Mouse (Mus musculus): ENCODE results near the gene Kpna4. TPM values are rescaled to one million over a fixed set of nuclear protein-coding genes. Genes with fewer than 3 reads are reported as not detected.

Gene Kpna4
- polyA plus RNA-seq, 1 experiment from 2014 or later: 46.0 TPM

DNA sequence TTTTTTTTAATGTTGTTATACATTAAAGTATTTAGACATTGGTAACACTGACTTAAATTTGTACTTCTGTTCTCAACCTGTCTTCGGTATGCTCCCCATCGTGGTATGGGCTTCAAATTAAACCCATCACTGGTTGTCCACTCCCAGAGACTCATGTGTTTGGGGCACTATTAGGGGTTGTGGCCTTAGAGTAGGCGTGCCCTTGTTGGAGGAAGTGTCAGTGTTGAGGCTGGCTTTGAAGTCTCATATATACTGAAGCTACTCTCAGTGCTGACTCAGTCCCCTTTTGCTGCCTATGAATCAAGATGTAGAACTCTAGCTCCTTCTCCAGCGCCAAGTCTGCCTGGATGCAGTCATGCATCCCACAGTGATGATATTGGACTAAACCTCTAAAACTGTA, 66.2 kb downstream of the Kpna4 start:
- no peak overlapping the region for H3K4me3 ChIP-seq (ENCODE audit: low read depth, low read length)
- DNase-seq (ENCODE audit: low spot score) (no peak), ATAC-seq (ENCODE audit: insufficient read depth, low FRiP score, low TSS enrichment) (no peak)
- H3K27me3 ChIP-seq (ENCODE audit: control insufficient read depth, insufficient read depth, low read length): no peaks in the 10 kb centered on the region
- no peaks in the 10 kb centered on the region for H3K9me3 ChIP-seq (ENCODE audit: control insufficient read depth, low read length)
- no peak overlapping the region for H3K4me2 ChIP-seq (ENCODE audit: low read depth)
- no peaks in the 10 kb centered on the region for H3K4me1 ChIP-seq (ENCODE audit: control insufficient read depth, insufficient read depth, low read length)
- no peak overlapping the region for H3K9ac ChIP-seq (ENCODE audit: low read length)
- 95% methylated on average over 4 of the region's 4 CpGs for WGBS
- no peaks in the 10 kb centered on the region for H3K36me3 ChIP-seq (ENCODE audit: control insufficient read depth, insufficient read depth, low read length)
- H3K27ac ChIP-seq (ENCODE audit: low read depth, low read length): no peak overlapping the region

DNA sequence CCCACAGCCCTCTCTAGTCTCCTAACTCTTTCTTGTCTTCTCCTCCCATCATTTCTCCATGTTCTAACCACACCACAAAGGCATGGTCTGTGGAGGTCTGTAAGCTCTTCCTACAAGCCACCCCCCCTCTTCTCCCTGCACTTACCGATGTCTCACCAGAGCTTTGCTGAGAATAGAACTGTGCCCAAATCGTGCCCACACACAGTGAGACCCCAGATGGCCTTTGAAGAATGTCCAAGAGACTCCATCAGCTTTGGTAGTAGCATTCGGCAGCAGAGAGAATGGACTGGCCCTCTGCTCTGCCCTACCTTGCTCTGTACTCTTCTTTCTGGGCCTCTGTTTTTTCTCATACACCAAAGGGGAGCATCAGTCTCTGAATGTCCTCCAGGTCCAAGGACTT, 71.0 kb downstream of the Kpna4 start:
- H3K27ac ChIP-seq (ENCODE audit: low read depth, low read length): no peak overlapping the region
- no peaks in the 10 kb centered on the region for H3K27me3 ChIP-seq (ENCODE audit: control insufficient read depth, insufficient read depth, low read length)
- no peak overlapping the region for H3K4me3 ChIP-seq (ENCODE audit: low read depth, low read length)
- H3K9ac ChIP-seq (ENCODE audit: low read length): no peak overlapping the region
- H3K9me3 ChIP-seq (ENCODE audit: control insufficient read depth, low read length): no peaks in the 10 kb centered on the region
- 86% methylated on average over 3 of the region's 3 CpGs for WGBS
- no peaks in the 10 kb centered on the region for H3K36me3 ChIP-seq (ENCODE audit: control insufficient read depth, insufficient read depth, low read length)
- DNase-seq (ENCODE audit: low spot score) (no peak), ATAC-seq (ENCODE audit: insufficient read depth, low FRiP score, low TSS enrichment) (no peak)
- H3K4me2 ChIP-seq (ENCODE audit: low read depth): no peak overlapping the region
- H3K4me1 ChIP-seq (ENCODE audit: control insufficient read depth, insufficient read depth, low read length): no peaks in the 10 kb centered on the region

DNA sequence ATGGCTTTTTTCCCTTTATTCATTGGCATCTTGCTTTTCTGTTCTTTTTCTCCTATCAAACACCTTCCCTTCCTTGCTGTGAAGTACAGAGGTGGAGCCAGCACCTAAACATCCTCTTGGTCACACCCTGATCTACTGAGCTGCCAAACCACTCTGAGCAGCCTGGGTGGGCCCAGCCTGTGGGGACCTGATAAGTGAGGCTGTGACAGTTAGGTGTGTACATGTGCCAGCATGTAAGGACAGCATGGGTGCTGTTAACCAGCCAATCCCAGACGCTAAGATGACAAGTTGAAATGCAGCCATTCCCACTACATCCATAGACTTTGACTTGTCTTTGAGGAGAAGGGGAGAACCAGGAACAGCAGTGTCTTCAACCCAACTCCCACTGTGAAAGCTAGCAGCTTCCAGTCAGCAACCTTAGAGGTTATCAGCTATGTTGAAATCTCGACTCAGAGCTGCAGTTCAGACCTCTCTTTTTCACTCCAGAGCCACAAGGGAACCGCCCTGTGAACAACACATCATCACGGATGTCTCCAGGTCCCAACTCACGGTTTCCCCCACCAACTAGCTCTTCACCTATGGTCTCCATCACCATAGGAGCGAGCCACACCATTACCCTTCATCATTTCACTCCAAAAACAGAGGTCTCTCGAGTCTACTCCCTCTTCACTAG, 72.0 kb downstream of the Kpna4 start:
- H3K4me3 ChIP-seq (ENCODE audit: low read depth, low read length): no peak overlapping the region
- H3K27me3 ChIP-seq (ENCODE audit: control insufficient read depth, insufficient read depth, low read length): no peaks in the 10 kb centered on the region
- H3K27ac ChIP-seq (ENCODE audit: low read depth, low read length): no peak overlapping the region
- no peak for DNase-seq (ENCODE audit: low spot score)
- no peaks in the 10 kb centered on the region for H3K4me1 ChIP-seq (ENCODE audit: control insufficient read depth, insufficient read depth, low read length)
- H3K9ac ChIP-seq (ENCODE audit: low read length): no peak overlapping the region
- H3K36me3 ChIP-seq (ENCODE audit: control insufficient read depth, insufficient read depth, low read length): no peaks in the 10 kb centered on the region
- ATAC-seq (ENCODE audit: insufficient read depth, low FRiP score, low TSS enrichment): no peak
- H3K4me2 ChIP-seq (ENCODE audit: low read depth): no peak overlapping the region
- 85% methylated on average over 7 of the region's 7 CpGs for WGBS
- H3K9me3 ChIP-seq (ENCODE audit: control insufficient read depth, low read length): no peaks in the 10 kb centered on the region

DNA sequence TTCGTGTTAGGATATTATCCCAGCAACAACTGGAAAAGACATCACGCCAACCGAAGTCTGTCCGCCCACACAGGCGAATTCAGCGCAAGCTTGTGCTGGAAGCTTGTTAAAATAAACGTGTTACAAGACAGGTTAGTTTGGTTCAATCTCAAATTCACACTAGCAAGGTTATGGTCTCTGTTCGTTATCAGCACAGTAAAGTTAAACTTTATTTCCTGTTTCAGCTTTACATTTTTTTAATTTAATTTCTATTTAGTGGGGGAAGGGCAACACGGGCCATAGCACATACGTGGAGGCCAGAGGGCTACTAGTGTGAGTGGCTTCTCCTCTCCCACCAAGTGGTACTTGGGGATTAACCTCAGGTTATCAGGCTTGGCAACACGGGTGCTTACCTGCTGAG, 75.0 kb downstream of the Kpna4 start:
- H3K27ac ChIP-seq (ENCODE audit: low read depth, low read length): no peak overlapping the region

DNA sequence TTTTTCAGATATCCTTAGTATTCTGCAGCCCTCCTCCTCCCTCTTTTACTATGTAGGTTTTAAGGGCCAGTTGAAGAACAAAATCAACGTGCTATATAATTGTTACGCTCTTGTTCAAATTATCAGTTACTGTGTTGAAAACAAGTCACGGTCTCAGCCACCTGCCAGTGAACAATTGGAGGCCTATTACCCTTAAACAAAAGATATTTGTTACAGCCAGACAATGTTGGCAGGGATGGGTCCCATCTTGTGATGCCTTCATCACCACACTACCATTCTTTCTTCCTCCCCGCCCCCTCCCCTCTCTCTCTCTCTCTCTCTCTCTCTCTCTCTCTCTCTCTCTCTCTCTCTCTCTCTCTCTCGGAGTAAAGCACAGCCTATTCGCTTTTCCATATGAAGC, 77.9 kb downstream of the Kpna4 start:
- H3K36me3 ChIP-seq (ENCODE audit: control insufficient read depth, insufficient read depth, low read length): no peaks in the 10 kb centered on the region
- DNase-seq (ENCODE audit: low spot score) (no peak), ATAC-seq (ENCODE audit: insufficient read depth, low FRiP score, low TSS enrichment) (no peak)
- H3K4me3 ChIP-seq (ENCODE audit: low read depth, low read length): no peak overlapping the region
- no peaks in the 10 kb centered on the region for H3K27me3 ChIP-seq (ENCODE audit: control insufficient read depth, insufficient read depth, low read length)
- 66% methylated on average over 6 of the region's 6 CpGs for WGBS
- no peaks in the 10 kb centered on the region; the same call in 1 of the 2 replicates for H3K4me1 ChIP-seq (ENCODE audit: control insufficient read depth, insufficient read depth, low read length)
- no peak overlapping the region for H3K27ac ChIP-seq (ENCODE audit: low read depth, low read length)
- no peak overlapping the region for H3K4me2 ChIP-seq (ENCODE audit: low read depth)
- no peak overlapping the region for H3K9ac ChIP-seq (ENCODE audit: low read length)
- H3K9me3 ChIP-seq (ENCODE audit: control insufficient read depth, low read length): no peaks in the 10 kb centered on the region

More for the DNA sequence above, 75.0 kb downstream of the Kpna4 start:
- no peaks in the 10 kb centered on the region for H3K27me3 ChIP-seq (ENCODE audit: control insufficient read depth, insufficient read depth, low read length)
- DNase-seq (ENCODE audit: low spot score) (no peak), ATAC-seq (ENCODE audit: insufficient read depth, low FRiP score, low TSS enrichment) (no peak)
- no peaks in the 10 kb centered on the region for H3K9me3 ChIP-seq (ENCODE audit: control insufficient read depth, low read length)
- no peak overlapping the region for H3K4me3 ChIP-seq (ENCODE audit: low read depth, low read length)
- H3K36me3 ChIP-seq (ENCODE audit: control insufficient read depth, insufficient read depth, low read length): no peaks in the 10 kb centered on the region
- no peak overlapping the region for H3K4me2 ChIP-seq (ENCODE audit: low read depth)
- WGBS: 90% methylated on average over 11 of the region's 11 CpGs
- H3K4me1 ChIP-seq (ENCODE audit: control insufficient read depth, insufficient read depth, low read length): no peaks in the 10 kb centered on the region
- H3K9ac ChIP-seq (ENCODE audit: low read length): no peak overlapping the region

DNA sequence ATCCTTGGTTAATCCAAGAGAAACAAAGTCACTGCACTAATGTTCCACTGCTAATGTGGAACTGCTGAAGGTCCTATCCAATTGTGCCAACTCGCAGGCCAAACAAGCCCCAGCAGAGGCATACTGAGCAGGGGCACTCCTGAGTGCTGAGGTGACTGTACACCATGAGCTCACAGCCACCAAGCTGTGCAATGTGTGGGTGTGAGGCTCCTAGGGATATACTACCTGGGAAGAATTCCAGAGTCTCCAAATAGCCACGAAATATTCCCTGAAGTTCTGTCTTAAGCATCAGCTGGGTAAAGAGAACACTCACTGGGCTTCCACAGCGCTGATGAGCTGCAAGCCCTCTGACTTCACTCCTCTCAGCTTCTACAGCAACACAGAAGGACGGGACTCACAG, 79.2 kb downstream of the Kpna4 start:
- DNase-seq (ENCODE audit: low spot score): no peak
- Histone ChIP-seq H3K27me3 (ENCODE audit: control insufficient read depth, insufficient read depth, low read length) (no peaks in the 10 kb centered on the region), H3K9me3 (ENCODE audit: control insufficient read depth, low read length) (no peaks in the 10 kb centered on the region), H3K4me3 (ENCODE audit: low read depth, low read length) (no peak overlapping the region), H3K4me2 (ENCODE audit: low read depth) (no peak overlapping the region), H3K36me3 (ENCODE audit: control insufficient read depth, insufficient read depth, low read length) (no peaks in the 10 kb centered on the region), H3K4me1 (ENCODE audit: control insufficient read depth, insufficient read depth, low read length) (no peaks in the 10 kb centered on the region; the same call in 1 of the 2 replicates), H3K9ac (ENCODE audit: low read length) (no peak overlapping the region), H3K27ac (ENCODE audit: low read depth, low read length) (no peak overlapping the region)
- 84% methylated on average over 4 of the region's 4 CpGs for WGBS
- no peak for ATAC-seq (ENCODE audit: insufficient read depth, low FRiP score, low TSS enrichment)

DNA sequence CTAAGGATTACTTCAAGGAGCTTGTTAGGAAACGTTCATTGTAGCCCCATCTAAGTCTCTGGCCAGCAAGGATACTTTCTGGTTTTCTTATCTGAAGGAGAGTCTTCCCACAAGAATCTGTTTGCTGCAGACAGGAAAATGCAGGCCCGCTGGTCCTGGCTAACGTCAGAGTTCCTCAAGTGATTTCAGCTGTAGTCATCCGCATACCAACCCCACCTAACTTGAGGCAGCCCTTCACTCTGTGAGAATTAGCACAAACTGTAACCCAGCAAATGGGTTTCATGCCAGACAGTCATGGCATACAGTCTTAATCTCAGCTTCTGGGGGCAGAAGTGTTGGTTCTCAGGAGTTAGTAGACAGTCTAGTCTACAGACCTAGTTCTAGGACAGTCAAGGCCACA, 80.4 kb downstream of the Kpna4 start:
- Histone ChIP-seq H3K9me3 (ENCODE audit: control insufficient read depth, low read length) (no peaks in the 10 kb centered on the region), H3K36me3 (ENCODE audit: control insufficient read depth, insufficient read depth, low read length) (no peaks in the 10 kb centered on the region), H3K9ac (ENCODE audit: low read length) (no peak overlapping the region), H3K4me1 (ENCODE audit: control insufficient read depth, insufficient read depth, low read length) (no peaks in the 10 kb centered on the region; the same call in 1 of the 2 replicates), H3K27me3 (ENCODE audit: control insufficient read depth, insufficient read depth, low read length) (no peaks in the 10 kb centered on the region), H3K4me2 (ENCODE audit: low read depth) (no peak overlapping the region), H3K4me3 (ENCODE audit: low read depth, low read length) (no peak overlapping the region), H3K27ac (ENCODE audit: low read depth, low read length) (no peak overlapping the region)
- DNase-seq (ENCODE audit: low spot score) (no peak), ATAC-seq (ENCODE audit: insufficient read depth, low FRiP score, low TSS enrichment) (no peak)
- WGBS: 60% methylated on average over 4 of the region's 4 CpGs

DNA sequence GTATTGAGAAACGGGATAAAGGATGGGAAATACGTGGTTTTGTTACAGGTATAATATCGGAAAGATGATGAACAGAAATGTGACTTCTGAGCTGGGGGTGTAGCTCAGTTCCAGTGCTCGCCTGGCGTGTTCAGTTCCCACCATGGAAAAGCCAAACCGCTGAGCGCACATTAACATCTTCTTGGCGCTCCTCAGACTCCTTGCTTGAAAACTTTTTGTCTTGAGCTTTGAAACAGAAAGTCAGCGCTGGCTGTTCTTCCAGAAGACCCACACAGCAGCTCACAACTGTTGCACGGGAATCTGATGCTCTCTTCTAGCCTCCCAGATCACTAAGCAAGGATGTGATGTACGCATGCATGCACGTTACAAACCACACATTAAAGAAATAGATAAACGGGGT, 81.2 kb downstream of the Kpna4 start:
- Histone ChIP-seq H3K9ac (ENCODE audit: low read length) (peak overlapping the region; percentile 98), H3K36me3 (ENCODE audit: control insufficient read depth, insufficient read depth, low read length) (no peaks in the 10 kb centered on the region), H3K4me3 (ENCODE audit: low read depth, low read length) (peak overlapping the region; percentile 89; the same call in 1 of the 2 replicates), H3K27me3 (ENCODE audit: control insufficient read depth, insufficient read depth, low read length) (no peaks in the 10 kb centered on the region), H3K9me3 (ENCODE audit: control insufficient read depth, low read length) (no peaks in the 10 kb centered on the region), H3K4me1 (ENCODE audit: control insufficient read depth, insufficient read depth, low read length) (peaks cover 2% of the 10 kb centered on the region; the same call in 1 of the 2 replicates), H3K4me2 (ENCODE audit: low read depth) (peak overlapping the region; percentile 84), H3K27ac (ENCODE audit: low read depth, low read length) (no peak overlapping the region; the same call in 1 of the 2 replicates)
- ATAC-seq (ENCODE audit: insufficient read depth, low FRiP score, low TSS enrichment): no peak
- WGBS: 26% methylated on average over 13 of the region's 13 CpGs
- DNase-seq (ENCODE audit: low spot score): peak; percentile 14

DNA sequence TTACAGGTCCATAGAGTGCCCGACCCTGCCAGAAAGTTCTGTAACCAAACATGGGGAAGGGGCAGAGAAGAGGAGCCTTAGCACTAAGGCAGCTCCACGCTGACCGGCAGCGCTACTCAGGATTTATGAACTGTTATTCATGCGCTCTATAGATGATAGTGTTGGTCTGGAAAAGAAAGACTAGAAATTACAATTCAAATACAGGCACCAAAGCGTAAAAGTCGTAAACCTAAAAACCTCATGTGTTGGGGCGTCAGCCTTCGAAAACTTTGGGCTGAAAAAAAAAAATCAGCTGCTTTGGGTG, 81.6 kb downstream of the Kpna4 start:
- WGBS: 5% methylated on average over 9 of the region's 9 CpGs
- peak overlapping the region; percentile 98 for H3K9ac ChIP-seq (ENCODE audit: low read length)
- H3K36me3 ChIP-seq (ENCODE audit: control insufficient read depth, insufficient read depth, low read length): 0 out of 2 replicates have a peak, but pooled peaks cover 2% of the 10 kb centered on the region
- peak overlapping the region; percentile 92 for H3K27ac ChIP-seq (ENCODE audit: low read depth, low read length)
- no peaks in the 10 kb centered on the region for H3K27me3 ChIP-seq (ENCODE audit: control insufficient read depth, insufficient read depth, low read length)
- H3K4me3 ChIP-seq (ENCODE audit: low read depth, low read length): peak overlapping the region; percentile 89
- no peaks in the 10 kb centered on the region for H3K9me3 ChIP-seq (ENCODE audit: control insufficient read depth, low read length)
- no peak for DNase-seq (ENCODE audit: low spot score)
- no peak for ATAC-seq (ENCODE audit: insufficient read depth, low FRiP score, low TSS enrichment)
- peak overlapping the region; percentile 84 for H3K4me2 ChIP-seq (ENCODE audit: low read depth)
- peaks cover 2% of the 10 kb centered on the region; the same call in 1 of the 2 replicates for H3K4me1 ChIP-seq (ENCODE audit: control insufficient read depth, insufficient read depth, low read length)

Measured in neural tube, embryonic 11.5 days (tissue).